Mouse (Mus musculus): ENCODE measurements around the gene Hist1h2ad.
"Not testable (repeated sequence)": the region's sequence is repeated elsewhere in the genome, so short reads cannot be mapped to it uniquely, and the experiment has no call there.

The Hist1h2ad gene

GRCm38 (mm10) chr13:23542225-23542980 is 31.8 kb upstream of the Hist1h2ad start:
- DNase-seq = not testable (repeated sequence)

DNA sequence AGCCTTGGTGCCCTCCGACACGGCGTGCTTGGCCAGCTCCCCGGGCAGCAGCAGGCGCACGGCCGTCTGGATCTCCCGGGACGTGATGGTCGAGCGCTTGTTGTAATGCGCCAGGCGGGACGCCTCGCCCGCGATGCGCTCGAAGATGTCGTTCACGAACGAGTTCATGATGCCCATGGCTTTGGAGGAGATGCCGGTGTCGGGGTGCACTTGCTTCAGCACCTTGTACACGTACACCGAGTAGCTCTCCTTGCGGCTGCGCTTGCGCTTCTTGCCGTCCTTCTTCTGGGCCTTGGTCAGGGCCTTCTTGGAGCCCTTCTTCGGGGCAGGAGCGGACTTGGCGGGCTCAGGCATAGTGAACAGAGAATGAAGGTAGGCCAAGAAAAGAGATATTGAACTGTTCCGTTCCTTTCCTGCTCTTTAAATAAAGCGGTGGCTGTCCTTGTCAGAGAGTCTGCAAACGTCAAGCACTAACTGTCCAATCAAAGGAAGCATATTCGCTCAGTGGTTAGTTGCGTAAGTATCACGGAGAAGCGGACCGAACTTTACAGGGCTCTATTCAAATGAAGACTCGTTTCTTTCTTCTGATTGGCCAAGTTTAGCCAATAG is 31.1 kb upstream of the Hist1h2ad start, which contains the start of gene Hist1h2bh:
Gene Hist1h2bh, minus strand, starts transcription at position 394 of the 609 bp plus-strand sequence.
- DNase-seq = not testable (repeated sequence)

GRCm38 (mm10) chr13:23543965-23544786 is 30.0 kb upstream of the Hist1h2ad start, which contains the start of gene Hist1h3f:
Gene Hist1h3f (plus strand): TSS chr13:23544052.
- peak; percentile 25 for DNase-seq

DNA sequence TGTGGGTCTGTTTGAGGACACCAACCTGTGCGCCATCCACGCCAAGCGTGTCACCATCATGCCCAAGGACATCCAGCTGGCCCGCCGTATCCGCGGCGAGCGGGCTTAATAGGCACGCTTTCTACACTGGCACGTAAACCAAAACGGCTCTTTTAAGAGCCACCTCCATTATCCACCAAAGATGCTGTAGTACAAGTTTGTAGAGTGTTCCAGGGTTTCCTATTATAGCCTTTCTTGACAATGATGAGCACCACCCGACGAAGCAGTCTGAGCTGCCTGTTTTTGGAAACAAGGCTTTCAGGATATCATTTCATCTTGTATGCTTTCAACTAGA is 29.4 kb upstream of the Hist1h2ad start:
- not testable (repeated sequence) for DNase-seq

DNA sequence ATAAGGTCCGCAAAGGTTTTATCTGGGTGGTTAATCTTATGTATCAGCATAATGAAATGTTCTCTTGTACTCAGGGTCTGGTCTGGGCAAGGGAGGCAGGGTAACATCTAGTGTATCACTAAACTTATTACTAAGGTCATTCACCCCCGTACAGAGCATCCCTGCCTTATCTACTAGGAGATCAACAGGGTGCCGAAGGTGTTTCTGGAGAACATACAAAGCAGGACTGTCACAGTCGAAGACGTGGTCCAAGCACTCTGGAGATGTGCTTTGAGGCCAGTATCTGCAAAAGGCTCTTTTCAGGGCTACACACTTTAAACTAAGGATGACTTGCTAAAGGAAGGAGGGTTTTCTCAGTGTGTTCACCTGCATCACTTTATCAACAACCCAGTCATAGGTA is 27.5 kb upstream of the Hist1h2ad start:
- no peak for DNase-seq

DNA sequence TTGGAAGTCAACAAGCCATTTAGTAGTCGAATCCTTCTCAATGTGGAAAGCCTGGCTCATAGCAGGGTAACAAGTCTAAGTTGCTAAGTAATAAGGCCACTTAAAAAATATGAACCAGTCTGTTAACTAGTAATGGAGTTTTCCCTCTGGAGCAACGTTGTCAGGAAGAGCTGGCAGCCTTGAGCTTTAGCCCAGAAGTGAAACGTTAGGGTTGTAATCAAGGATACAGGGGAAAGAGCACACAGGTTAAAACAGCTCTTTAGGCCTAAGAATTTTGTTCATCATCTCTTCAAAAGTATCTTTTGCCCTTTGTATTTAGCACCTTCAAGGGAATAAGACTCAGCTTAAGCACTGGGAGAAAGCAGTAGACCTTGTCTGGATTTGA is 23.4 kb upstream of the Hist1h2ad start:
- DNase-seq = no peak

DNA sequence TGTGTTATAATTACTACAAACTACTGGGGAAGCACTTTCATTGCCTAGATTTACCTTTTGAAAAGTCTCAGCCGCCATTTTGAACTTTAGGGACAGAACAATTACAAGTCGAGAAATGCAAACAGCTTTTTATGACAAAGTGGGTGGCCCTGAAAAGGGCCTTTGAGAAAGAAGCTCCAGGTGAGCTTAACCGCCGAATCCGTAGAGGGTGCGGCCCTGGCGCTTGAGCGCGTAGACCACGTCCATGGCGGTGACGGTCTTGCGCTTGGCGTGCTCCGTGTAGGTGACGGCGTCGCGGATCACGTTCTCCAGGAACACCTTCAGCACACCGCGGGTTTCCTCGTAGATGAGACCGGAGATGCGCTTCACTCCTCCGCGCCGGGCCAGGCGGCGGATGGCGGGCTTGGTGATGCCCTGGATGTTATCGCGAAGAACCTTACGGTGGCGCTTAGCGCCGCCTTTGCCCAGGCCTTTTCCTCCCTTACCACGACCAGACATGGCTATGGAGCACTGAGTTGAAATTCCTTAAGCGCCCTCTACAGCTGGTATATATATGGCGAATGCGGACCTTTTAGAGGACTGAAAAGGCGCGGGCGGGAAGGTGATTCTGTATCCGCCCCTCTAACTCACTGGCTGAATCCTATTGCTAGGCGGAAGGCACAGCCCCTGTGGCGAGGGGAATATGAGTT is 22.9 kb upstream of the Hist1h2ad start, which contains the start of gene Hist1h4f:
Gene Hist1h4f, minus strand, starts transcription at position 503 of the 689 bp plus-strand sequence.
- DNase-seq = peak; percentile 82

GRCm38 (mm10) chr13:23551931-23552914 is 22.0 kb upstream of the Hist1h2ad start:
- no peak for DNase-seq

- no peak for DNase-seq
Measured at GRCm38 (mm10) chr13:23552962-23553361, 21.2 kb upstream of the Hist1h2ad start, which contains the start of gene Hist1h1d. Gene Hist1h1d (plus strand): TSS chr13:23553262.

- no peak for DNase-seq
Measured at GRCm38 (mm10) chr13:23554393-23554792, 19.8 kb upstream of the Hist1h2ad start.

DNA sequence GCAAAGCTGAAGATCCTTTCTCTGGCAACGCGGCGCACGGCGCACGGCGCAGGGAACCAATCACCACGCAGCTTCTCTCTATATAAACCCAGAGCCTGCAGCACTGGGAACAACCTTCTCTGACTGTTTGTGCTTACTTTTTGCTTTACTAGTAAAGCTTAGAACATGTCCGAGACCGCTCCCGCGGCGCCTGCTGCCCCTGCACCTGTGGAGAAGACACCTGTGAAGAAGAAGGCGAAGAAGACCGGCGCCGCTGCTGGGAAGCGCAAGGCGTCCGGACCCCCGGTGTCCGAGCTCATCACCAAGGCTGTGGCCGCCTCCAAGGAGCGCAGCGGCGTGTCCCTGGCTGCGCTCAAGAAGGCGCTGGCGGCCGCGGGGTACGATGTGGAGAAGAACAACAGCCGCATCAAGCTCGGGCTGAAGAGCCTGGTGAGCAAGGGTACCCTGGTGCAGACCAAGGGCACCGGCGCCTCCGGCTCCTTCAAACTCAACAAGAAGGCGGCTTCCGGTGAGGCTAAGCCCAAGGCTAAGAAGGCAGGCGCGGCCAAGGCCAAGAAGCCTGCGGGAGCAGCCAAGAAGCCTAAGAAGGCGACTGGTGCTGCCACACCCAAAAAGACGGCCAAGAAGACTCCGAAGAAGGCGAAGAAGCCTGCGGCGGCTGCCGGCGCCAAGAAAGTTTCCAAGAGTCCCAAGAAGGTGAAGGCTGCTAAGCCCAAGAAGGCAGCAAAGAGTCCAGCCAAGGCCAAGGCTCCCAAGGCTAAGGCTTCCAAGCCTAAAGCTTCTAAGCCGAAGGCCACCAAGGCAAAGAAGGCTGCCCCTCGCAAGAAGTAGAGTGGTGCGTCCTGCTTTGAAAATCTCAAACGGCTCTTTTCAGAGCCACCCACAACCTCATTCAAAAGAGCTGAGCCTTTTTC is 19.0 kb upstream of the Hist1h2ad start:
- peak; percentile 68 for DNase-seq

GRCm38 (mm10) chr13:23555839-23556416 is 18.3 kb upstream of the Hist1h2ad start:
- peak; percentile 10 for DNase-seq

DNA sequence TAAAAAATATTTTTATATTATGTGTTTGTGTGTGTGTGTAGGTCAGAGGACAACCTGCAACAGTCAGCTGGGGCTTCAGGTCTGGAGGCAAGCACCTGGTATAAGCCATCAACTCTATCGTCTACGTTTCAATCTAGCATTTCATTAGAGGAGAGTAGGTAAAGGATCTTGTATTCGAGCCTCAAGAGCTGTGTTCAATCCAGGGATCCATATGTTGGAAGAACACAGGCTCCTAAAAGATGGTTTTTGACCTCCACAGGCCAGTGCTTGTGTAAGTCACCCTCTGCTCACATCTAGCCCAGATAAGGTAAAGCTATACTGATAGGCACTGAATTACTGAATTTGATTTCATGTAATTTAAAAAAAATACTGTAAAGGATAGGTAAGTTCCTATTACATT is 17.3 kb upstream of the Hist1h2ad start:
- no peak for DNase-seq

- not testable (repeated sequence) for DNase-seq
Measured at GRCm38 (mm10) chr13:23560699-23561098, 13.5 kb upstream of the Hist1h2ad start.

- DNase-seq = not testable (repeated sequence)
Measured at GRCm38 (mm10) chr13:23561531-23561882, 12.7 kb upstream of the Hist1h2ad start.

GRCm38 (mm10) chr13:23561883-23562659 is 12.1 kb upstream of the Hist1h2ad start, which contains the start of gene Hist1h3e:
Gene Hist1h3e (minus strand): TSS chr13:23562369.
- peak; percentile 92 for DNase-seq

DNA sequence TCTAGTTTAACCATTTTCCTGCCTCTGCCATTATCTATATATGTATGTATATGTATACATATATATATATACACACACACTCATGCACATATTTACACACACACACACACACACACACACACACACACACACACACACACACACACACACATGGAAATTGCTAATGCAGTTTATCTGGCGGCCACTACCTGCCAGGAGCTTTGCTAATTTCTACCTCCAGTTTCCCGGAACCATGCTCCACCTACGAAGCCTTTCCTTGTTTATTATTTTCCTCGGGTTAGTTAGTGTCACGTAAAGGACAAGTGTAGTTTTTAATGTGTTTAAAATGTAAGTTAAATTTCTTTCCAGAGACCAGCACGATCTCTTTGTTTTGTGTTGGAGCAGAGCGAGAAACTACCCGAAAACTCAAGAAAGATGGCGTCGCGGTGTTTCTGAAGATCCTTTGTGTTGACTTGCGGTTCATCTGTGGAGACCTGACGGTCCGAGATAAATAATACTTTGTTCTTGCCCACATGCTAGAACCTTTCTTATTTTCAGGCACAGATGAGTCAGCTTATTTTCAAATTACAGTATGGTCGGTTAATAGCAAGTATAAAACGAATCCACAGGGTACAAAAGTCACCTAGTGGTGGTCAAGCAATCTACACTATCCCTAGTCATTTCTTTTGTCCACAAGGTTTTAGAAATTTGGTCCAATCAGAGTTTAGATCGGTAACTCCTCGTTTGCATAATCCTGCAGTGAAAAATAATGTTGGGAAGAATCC is 11.3 kb upstream of the Hist1h2ad start:
- peak; percentile 26 for DNase-seq

GRCm38 (mm10) chr13:23564482-23564881 is 9.7 kb upstream of the Hist1h2ad start:
- DNase-seq = no peak
